Mouse (Mus musculus) lung, adult 2 months (tissue): ENCODE measurements at regions not wholly inside any gene's neighbourhood (a gene's known extent, or its start where the extent isn't known, plus 50 kb on each side); places are given as distances from the start of the nearest gene placed in this dataset.

ENCODE experiments used
- CTCF ChIP-seq: fragments of 200-500 bp; IDR thresholded peaks from 2 replicates; pipeline ENCODE4 v1.5.1; 2011; ENCODE audit warnings: mild to moderate bottlenecking, low read length, control low read depth; ENCODE audit not compliant: insufficient read depth
- POLR2A ChIP-seq: fragments of 200-500 bp; IDR thresholded peaks from 2 replicates; pipeline ENCODE4 v1.6.1; 2011; ENCODE audit warnings: low read depth, mild to moderate bottlenecking, control low read depth, low read length, borderline replicate concordance; ENCODE audit errors: extremely low read depth

- TF ChIP-seq CTCF (no peak), POLR2A (no peak)
Observed at GRCm38 (mm10) chr12:92578596-92578995, 729.6 kb upstream of the Sel1l start.
